Mouse (Mus musculus): Measurements from ENCODE around the gene Zwilch.

GRCm38 (mm10) chr9:64195554-64195953, 22.6 kb upstream of the Zwilch start:
- TF ChIP-seq CTCF (IDR thresholded peaks at IDR 0.05; ENCODE audit: borderline replicate concordance, insufficient read depth, low read depth, low read length) = no peak
- TF ChIP-seq POLR2A (IDR thresholded peaks at IDR 0.05; ENCODE audit: borderline replicate concordance, insufficient read depth, low read length) = no peak

Data from cerebellum, adult 2 months (tissue).